Mouse (Mus musculus): ENCODE results near the gene Enox1. TPM values are rescaled to one million over a fixed set of nuclear protein-coding genes. Genes with fewer than 3 reads are reported as not detected.

The Enox1 gene
- polyA plus RNA-seq, 1 experiment from 2014 or later, result 0.13 TPM

- Histone ChIP-seq H3K4me2 (ENCODE audit: low read depth, low read length) (no peak overlapping the region), H3K36me3 (ENCODE audit: control insufficient read depth, insufficient read depth) (no peaks in the 10 kb centered on the region), H3K9me3 (replicated peaks; ENCODE audit: control insufficient read depth, low read length) (no peaks in the 10 kb centered on the region), H3K9ac (ENCODE audit: low read depth, low read length) (no peak overlapping the region), H3K27me3 (ENCODE audit: control insufficient read depth, insufficient read depth, low read depth, low read length) (no peaks in the 10 kb centered on the region), H3K4me3 (ENCODE audit: low read depth, low read length) (no peak overlapping the region), H3K4me1 (ENCODE audit: control insufficient read depth, low read depth, low read length) (no peaks in the 10 kb centered on the region), H3K27ac (ENCODE audit: low read length) (no peak overlapping the region)
- 59% methylated on average over 13 of the region's 13 CpGs for WGBS (ENCODE audit: insufficient replicate concordance)
- ATAC-seq (ENCODE audit: low read depth), result no peak
Measured at GRCm38 (mm10) chr14:77180753-77181374, 24.3 kb downstream of the Enox1 start.

DNA sequence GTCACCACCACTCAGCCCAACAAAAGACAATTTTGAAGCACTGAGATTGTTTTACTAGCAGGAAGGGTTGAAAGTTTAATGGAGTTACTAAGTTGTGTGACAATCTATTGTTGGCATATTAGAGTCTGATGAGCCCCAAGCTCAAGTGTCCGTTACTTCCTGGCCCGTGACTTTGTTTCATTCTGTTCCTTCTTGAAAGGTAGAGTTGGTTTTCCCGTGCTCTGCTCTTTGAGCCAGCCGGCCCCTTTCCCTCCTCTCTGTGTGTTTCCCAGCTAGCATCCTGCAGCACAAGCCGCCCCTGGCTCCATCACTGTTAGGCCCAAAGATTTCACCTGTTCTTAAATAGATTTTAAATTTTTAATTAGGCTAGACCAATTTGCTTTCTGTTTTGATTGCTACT, 26.9 kb downstream of the Enox1 start:
- no peak overlapping the region for H3K27ac ChIP-seq (ENCODE audit: low read length)
- H3K4me1 ChIP-seq (ENCODE audit: control insufficient read depth, low read depth, low read length), result no peaks in the 10 kb centered on the region
- no peak overlapping the region for H3K9ac ChIP-seq (ENCODE audit: low read depth, low read length)
- ATAC-seq (ENCODE audit: low read depth), result no peak
- no peak overlapping the region for H3K4me2 ChIP-seq (ENCODE audit: low read depth, low read length)
- 64% methylated on average over 5 of the region's 5 CpGs for WGBS (ENCODE audit: insufficient replicate concordance)
- no peaks in the 10 kb centered on the region for H3K9me3 ChIP-seq (replicated peaks; ENCODE audit: control insufficient read depth, low read length)
- H3K4me3 ChIP-seq (ENCODE audit: low read depth, low read length), result no peak overlapping the region
- no peaks in the 10 kb centered on the region for H3K36me3 ChIP-seq (ENCODE audit: control insufficient read depth, insufficient read depth)
- H3K27me3 ChIP-seq (ENCODE audit: control insufficient read depth, insufficient read depth, low read depth, low read length), result no peaks in the 10 kb centered on the region

GRCm38 (mm10) chr14:77190158-77190557, 33.6 kb downstream of the Enox1 start:
- no peaks in the 10 kb centered on the region for H3K36me3 ChIP-seq (ENCODE audit: control insufficient read depth, insufficient read depth)
- 61% methylated on average over 2 of the region's 2 CpGs for WGBS (ENCODE audit: insufficient replicate concordance)
- no peak overlapping the region for H3K4me3 ChIP-seq (ENCODE audit: low read depth, low read length)
- no peaks in the 10 kb centered on the region for H3K4me1 ChIP-seq (ENCODE audit: control insufficient read depth, low read depth, low read length)
- no peak overlapping the region for H3K27ac ChIP-seq (ENCODE audit: low read length)
- H3K9me3 ChIP-seq (replicated peaks; ENCODE audit: control insufficient read depth, low read length), result no peaks in the 10 kb centered on the region
- ATAC-seq (ENCODE audit: low read depth), result no peak
- no peak overlapping the region for H3K9ac ChIP-seq (ENCODE audit: low read depth, low read length)
- H3K4me2 ChIP-seq (ENCODE audit: low read depth, low read length), result no peak overlapping the region
- no peaks in the 10 kb centered on the region for H3K27me3 ChIP-seq (ENCODE audit: control insufficient read depth, insufficient read depth, low read depth, low read length)

GRCm38 (mm10) chr14:77195314-77196020, 38.9 kb downstream of the Enox1 start:
- WGBS (ENCODE audit: insufficient replicate concordance), result 35% methylated on average over 18 of the region's 18 CpGs
- Histone ChIP-seq H3K36me3 (ENCODE audit: control insufficient read depth, insufficient read depth) (no peaks in the 10 kb centered on the region), H3K4me1 (ENCODE audit: control insufficient read depth, low read depth, low read length) (no peaks in the 10 kb centered on the region), H3K4me2 (ENCODE audit: low read depth, low read length) (no peak overlapping the region), H3K27ac (ENCODE audit: low read length) (no peak overlapping the region), H3K9ac (ENCODE audit: low read depth, low read length) (no peak overlapping the region), H3K27me3 (ENCODE audit: control insufficient read depth, insufficient read depth, low read depth, low read length) (no peaks in the 10 kb centered on the region), H3K4me3 (ENCODE audit: low read depth, low read length) (no peak overlapping the region), H3K9me3 (replicated peaks; ENCODE audit: control insufficient read depth, low read length) (no peaks in the 10 kb centered on the region)
- no peak for ATAC-seq (ENCODE audit: low read depth)

DNA sequence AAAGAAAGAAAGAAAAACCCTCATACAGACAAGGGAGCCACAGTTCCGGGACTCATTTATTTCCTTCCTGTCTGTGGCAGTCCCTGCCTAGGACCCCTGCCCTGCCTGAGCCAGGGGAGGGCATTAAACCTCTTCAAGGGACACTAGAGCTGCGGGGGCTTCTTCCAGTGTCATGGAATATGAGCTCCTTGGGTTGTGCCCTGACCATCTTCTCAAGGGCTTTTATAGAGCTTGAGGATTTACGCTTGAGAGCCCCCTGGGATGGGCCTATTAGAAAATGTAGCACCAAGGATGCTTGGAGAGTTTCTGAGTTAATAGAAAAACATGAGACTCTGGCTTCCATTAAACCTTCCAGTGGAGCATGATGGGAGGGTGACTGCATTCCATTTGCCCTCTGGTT, 39.7 kb downstream of the Enox1 start:
- Histone ChIP-seq H3K4me3 (ENCODE audit: low read depth, low read length) (no peak overlapping the region), H3K9me3 (replicated peaks; ENCODE audit: control insufficient read depth, low read length) (no peaks in the 10 kb centered on the region), H3K36me3 (ENCODE audit: control insufficient read depth, insufficient read depth) (no peaks in the 10 kb centered on the region), H3K4me2 (ENCODE audit: low read depth, low read length) (no peak overlapping the region), H3K27ac (ENCODE audit: low read length) (no peak overlapping the region), H3K27me3 (ENCODE audit: control insufficient read depth, insufficient read depth, low read depth, low read length) (no peaks in the 10 kb centered on the region), H3K4me1 (ENCODE audit: control insufficient read depth, low read depth, low read length) (no peaks in the 10 kb centered on the region), H3K9ac (ENCODE audit: low read depth, low read length) (no peak overlapping the region)
- ATAC-seq (ENCODE audit: low read depth), result no peak
- WGBS (ENCODE audit: insufficient replicate concordance), result 43% methylated on average over 3 of the region's 3 CpGs

- Histone ChIP-seq H3K9ac (ENCODE audit: low read depth, low read length) (no peak overlapping the region), H3K4me1 (ENCODE audit: control insufficient read depth, low read depth, low read length) (no peaks in the 10 kb centered on the region), H3K27me3 (ENCODE audit: control insufficient read depth, insufficient read depth, low read depth, low read length) (no peaks in the 10 kb centered on the region), H3K9me3 (replicated peaks; ENCODE audit: control insufficient read depth, low read length) (no peaks in the 10 kb centered on the region), H3K36me3 (ENCODE audit: control insufficient read depth, insufficient read depth) (no peaks in the 10 kb centered on the region), H3K4me3 (ENCODE audit: low read depth, low read length) (no peak overlapping the region), H3K27ac (ENCODE audit: low read length) (no peak overlapping the region), H3K4me2 (ENCODE audit: low read depth, low read length) (no peak overlapping the region)
- no peak for ATAC-seq (ENCODE audit: low read depth)
- 68% methylated on average over 2 of the region's 2 CpGs for WGBS (ENCODE audit: insufficient replicate concordance)
Measured at GRCm38 (mm10) chr14:77197414-77197915, 40.9 kb downstream of the Enox1 start.

GRCm38 (mm10) chr14:77210889-77211288, 54.3 kb downstream of the Enox1 start:
- no peak overlapping the region for H3K4me3 ChIP-seq (ENCODE audit: low read depth, low read length)
- no peak overlapping the region for H3K9ac ChIP-seq (ENCODE audit: low read depth, low read length)
- no peak overlapping the region for H3K27ac ChIP-seq (ENCODE audit: low read length)
- no peaks in the 10 kb centered on the region for H3K9me3 ChIP-seq (replicated peaks; ENCODE audit: control insufficient read depth, low read length)
- H3K27me3 ChIP-seq (ENCODE audit: control insufficient read depth, insufficient read depth, low read depth, low read length), result no peaks in the 10 kb centered on the region
- no peaks in the 10 kb centered on the region for H3K36me3 ChIP-seq (ENCODE audit: control insufficient read depth, insufficient read depth)
- ATAC-seq (ENCODE audit: low read depth), result no peak
- WGBS (ENCODE audit: insufficient replicate concordance), result 62% methylated on average over 8 of the region's 8 CpGs
- no peaks in the 10 kb centered on the region for H3K4me1 ChIP-seq (ENCODE audit: control insufficient read depth, low read depth, low read length)
- H3K4me2 ChIP-seq (ENCODE audit: low read depth, low read length), result no peak overlapping the region

DNA sequence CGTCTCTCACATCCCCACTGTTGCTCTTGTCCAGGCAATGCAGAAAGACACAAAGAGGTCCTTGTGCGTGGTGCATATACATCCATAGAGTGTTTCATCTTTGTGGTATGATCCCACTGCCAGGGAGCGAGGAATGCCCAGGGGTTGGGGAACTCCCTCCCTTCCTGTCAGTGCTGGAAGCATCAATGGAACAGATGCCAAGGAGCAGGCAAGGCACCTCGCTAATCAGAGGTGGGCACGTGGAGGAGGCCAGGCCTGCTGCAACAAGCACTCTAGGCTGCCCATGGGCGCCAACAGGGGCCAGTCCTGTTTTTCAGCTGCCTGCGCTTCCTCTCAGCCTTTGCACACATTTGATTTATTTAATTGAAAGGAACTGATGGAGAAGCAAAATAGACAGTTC, 56.6 kb downstream of the Enox1 start:
- Histone ChIP-seq H3K9ac (ENCODE audit: low read depth, low read length) (no peak overlapping the region), H3K4me1 (ENCODE audit: control insufficient read depth, low read depth, low read length) (no peaks in the 10 kb centered on the region), H3K27ac (ENCODE audit: low read length) (no peak overlapping the region), H3K36me3 (ENCODE audit: control insufficient read depth, insufficient read depth) (no peaks in the 10 kb centered on the region), H3K4me2 (ENCODE audit: low read depth, low read length) (no peak overlapping the region), H3K9me3 (replicated peaks; ENCODE audit: control insufficient read depth, low read length) (no peaks in the 10 kb centered on the region), H3K4me3 (ENCODE audit: low read depth, low read length) (no peak overlapping the region), H3K27me3 (ENCODE audit: control insufficient read depth, insufficient read depth, low read depth, low read length) (no peaks in the 10 kb centered on the region)
- no peak for ATAC-seq (ENCODE audit: low read depth)
- 57% methylated on average over 7 of the region's 7 CpGs for WGBS (ENCODE audit: insufficient replicate concordance)

GRCm38 (mm10) chr14:77214848-77215247, 58.3 kb downstream of the Enox1 start:
- WGBS (ENCODE audit: insufficient replicate concordance), result 63% methylated on average over 6 of the region's 6 CpGs
- no peak for ATAC-seq (ENCODE audit: low read depth)
- no peak overlapping the region for H3K27ac ChIP-seq (ENCODE audit: low read length)
- H3K27me3 ChIP-seq (ENCODE audit: control insufficient read depth, insufficient read depth, low read depth, low read length), result no peaks in the 10 kb centered on the region
- no peaks in the 10 kb centered on the region for H3K36me3 ChIP-seq (ENCODE audit: control insufficient read depth, insufficient read depth)
- H3K4me3 ChIP-seq (ENCODE audit: low read depth, low read length), result no peak overlapping the region
- H3K9me3 ChIP-seq (replicated peaks; ENCODE audit: control insufficient read depth, low read length), result no peaks in the 10 kb centered on the region
- H3K4me1 ChIP-seq (ENCODE audit: control insufficient read depth, low read depth, low read length), result no peaks in the 10 kb centered on the region
- no peak overlapping the region for H3K4me2 ChIP-seq (ENCODE audit: low read depth, low read length)
- no peak overlapping the region for H3K9ac ChIP-seq (ENCODE audit: low read depth, low read length)

Data from liver, embryonic 16.5 days (tissue).